Mouse (Mus musculus): ENCODE data around the gene Wdr91.

DNA sequence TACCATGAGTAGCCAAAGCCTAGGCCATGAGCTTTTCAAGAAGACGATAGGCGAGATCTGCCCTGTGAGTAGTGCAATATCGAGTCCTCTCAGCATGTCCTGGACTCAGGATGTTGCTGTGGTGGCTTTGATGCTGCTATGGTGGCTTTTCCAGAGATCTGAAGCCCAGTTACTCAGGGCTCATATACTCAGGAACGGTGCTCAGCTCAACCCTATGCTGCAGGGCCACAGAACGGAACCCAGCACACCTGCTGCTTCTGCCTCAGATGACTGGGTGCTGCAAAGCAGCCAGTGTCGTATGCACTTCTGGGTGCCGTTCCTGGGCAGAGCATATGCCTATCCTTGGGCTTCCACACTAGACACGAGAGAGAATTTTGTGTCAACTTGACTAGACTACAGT lies 28.8 kb upstream of the Wdr91 start:
- no peak for TF ChIP-seq CTCF (conservative IDR thresholded peaks at IDR 0.05; ENCODE audit: low read length)
- no peak for TF ChIP-seq NANOG (IDR thresholded peaks at IDR 0.05; ENCODE audit: borderline replicate concordance, low read length)

Data from E14TG2a.4 (cell line).